Mouse (Mus musculus) 3134 (cell line): Measurements from ENCODE around the gene Lctl.

ENCODE experiments used
- DNase-seq: peaks from one replicate; pipeline ENCODE4 v3.0.0-alpha.2; 2011; ENCODE audit warnings: low spot score; ENCODE audit not compliant: insufficient read length; ENCODE audit errors: extremely low read depth

Gene Lctl

DNA sequence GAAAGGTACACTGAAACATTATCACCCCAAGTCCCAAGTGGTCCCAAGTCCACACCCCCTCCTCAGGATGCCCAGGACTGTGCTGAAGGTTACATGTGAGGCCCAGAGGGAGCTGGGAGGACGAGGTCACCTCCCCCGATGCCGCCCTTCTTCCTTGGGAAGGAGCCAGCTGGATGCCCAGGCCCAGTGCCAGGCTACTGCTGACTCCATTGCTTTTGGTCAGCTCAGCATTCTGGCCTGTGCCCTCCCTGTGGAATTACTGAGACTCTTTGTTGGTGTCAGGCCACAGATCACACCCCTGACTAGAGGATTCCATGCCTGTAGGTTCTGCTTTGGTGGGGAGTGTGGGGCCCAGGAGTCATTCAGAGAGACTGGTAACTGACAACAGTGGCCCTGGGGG, at the start of gene Lctl:
TSS of gene Lctl (plus strand) at position 272 of the 400 bp plus-strand sequence.
- peak; percentile 82 for DNase-seq

DNA sequence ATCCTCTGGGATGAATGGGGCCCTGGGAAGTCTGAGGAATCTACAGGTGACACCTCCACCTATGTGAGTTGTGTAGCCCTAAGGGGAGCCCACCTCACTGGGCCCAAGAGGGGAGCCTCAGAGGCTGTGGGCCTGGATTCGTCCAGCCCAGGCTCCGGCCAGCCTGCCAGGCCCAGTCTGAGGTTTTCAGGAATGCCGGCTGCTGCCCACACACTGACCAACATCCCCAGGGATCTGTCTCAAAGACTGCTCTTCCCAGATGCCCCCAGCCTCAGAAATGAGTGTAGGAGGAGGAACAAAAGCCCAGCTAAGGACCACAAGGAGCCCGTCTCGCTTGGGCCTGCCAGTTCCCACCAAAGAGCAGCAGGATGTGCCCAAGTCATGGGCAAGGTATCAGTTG, 49.2 kb upstream of the Lctl start:
- peak; percentile 73 for DNase-seq

DNA sequence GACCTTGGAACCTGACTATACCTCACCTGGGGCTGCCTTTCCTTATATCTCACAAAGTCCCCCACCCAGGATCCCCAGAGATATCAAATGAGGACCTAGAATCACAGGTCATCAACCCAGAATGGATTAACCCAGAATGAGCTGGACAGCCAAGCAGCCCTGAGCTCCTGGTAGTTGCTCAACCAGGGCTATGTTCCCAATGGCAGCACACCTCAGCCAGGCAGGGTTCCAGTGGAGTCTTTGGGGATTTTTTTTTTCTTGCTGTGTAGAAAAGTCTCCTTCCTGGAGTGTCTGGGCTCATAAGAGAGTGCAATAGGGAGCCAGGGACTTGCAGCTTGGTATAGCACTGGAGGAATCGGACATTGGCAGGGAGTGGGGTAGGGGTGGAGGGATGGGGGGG, 48.4 kb upstream of the Lctl start:
- no peak for DNase-seq

DNA sequence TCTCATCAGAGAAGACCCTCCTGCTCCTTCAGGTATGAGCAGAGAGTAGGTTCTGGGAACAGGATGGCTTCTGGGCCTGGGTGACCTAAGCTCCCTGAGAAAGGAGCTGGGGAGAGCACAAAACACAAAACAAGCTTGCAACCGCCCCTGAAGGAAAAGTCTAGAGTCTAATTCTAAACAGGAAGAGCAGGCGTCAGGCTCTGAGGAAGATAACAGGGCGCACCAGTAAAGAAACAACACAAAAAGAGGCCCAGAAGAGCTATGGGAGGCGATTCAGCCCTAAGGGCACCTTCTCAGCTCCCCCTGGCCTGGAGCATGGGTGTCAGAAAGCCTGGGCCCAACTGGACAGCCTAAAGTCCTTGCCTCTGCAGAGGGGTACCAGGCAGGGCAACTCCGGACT, 47.8 kb upstream of the Lctl start:
- no peak for DNase-seq

DNA sequence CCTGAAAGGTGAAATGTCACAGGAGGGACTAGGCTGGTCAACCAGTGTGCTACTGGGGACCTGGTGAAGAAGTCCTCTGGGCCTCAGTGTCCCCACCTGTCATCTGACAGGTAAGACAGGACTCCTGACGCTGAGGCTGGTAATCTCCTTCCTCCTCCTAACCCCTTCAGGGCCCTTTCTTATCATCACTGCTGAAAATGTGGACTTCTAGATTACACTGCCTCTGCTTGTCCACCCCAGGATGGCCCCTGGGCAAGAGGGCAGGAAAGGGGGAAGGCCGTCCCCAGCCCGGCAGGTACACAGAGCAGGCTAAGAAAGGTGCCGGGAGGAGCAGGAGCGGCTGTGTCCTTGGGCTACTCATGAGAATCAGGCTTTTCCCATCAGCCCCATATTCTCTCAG, 46.3 kb upstream of the Lctl start:
- DNase-seq: no peak

DNA sequence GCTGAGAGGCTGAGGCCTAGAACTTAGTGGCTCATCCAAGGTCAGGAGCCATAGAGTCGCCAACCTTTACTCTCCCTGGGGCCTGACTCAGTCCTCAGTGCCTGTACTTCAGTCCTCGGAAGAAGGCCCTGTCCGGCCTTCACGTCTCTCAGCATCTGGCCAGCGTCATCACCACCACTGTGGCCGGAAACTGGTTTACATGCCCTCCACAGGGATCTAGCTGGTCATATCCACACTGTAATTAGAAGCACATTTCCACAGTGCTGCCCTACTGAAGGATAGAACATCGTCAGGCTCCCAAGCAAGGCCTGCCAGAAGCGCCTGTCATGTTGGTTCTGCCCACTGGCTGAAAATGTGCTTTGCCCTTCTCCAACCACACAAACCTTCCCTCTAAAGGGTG, 42.1 kb upstream of the Lctl start:
- no peak for DNase-seq

DNA sequence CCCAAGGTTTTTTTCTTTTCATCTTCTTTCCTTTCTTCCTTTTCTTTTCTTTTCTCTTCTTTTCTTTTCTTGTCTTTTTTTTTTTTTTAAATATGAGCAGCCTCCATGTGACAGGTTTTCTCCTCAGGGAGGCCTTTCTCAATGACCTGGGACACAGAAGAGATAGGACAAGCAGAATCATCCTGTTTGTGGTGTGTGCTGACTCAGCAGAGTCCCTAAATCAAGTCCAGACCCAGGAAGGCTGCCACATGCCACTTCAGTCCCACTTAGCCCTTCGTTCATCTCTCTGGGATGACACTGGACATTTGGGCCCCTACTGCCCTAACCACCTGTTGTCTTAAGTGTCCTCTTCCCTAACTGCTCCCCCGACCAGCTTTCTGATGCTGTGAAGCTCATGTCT, 40.5 kb upstream of the Lctl start:
- no peak for DNase-seq

DNA sequence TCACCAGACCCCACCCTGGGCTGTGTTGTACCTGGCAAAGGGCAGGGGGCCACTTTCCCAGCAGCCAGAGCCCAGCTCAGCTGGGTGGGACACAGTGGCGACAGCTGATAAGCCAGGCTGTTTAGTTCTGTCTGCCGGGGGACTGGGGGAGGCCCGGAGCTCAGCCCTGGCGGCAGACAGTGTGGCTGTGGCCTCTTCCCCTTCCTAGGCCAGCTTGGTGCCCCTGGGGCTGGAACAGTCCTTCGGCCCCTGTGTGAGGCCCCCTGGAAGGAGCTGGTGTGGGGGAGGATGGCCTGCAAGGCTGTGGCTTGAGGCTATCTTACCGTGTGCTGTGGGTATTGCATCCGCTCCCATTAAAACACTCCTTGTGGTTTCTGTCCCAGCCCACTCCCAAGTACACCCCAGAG, 38.6 kb upstream of the Lctl start:
- no peak for DNase-seq

DNA sequence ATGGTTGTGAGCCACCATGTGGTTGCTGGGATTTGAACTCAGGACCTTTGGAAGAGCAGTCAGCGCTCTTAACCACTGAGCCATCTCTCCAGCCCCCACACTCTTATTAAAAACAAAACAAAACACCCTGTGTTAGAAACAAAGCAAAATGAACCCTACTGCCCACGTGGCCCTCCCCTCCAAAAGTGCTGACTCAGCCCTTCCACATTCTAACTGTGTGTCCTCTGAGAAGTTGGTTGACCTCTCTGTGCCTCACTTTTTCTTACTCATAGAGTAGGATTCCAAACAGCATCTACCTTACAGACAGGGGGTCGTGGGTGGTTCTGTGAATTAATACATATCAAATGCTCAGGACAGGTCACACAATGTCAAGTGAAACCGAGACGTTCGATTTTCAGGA, 37.0 kb upstream of the Lctl start:
- DNase-seq: no peak

DNA sequence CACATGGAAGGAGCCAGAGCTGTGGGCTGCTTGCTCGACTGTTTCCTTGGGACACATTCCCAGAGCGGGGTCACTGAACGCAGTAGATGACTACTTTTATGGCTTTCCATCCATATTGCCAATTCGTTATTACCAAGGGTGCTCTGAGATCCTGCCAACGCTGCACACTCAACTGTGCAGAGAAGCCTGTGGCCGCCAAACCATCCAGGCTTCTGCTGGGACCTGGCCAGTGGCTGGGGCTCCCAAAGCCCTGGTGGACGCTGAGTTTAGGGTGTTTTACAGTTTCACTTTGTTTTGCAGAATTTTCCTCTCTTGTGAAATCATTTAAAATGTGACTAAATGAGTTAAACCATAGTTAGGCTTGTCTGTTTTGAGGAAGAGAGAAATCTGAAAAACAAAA, 32.7 kb upstream of the Lctl start:
- DNase-seq: peak; percentile 19

DNA sequence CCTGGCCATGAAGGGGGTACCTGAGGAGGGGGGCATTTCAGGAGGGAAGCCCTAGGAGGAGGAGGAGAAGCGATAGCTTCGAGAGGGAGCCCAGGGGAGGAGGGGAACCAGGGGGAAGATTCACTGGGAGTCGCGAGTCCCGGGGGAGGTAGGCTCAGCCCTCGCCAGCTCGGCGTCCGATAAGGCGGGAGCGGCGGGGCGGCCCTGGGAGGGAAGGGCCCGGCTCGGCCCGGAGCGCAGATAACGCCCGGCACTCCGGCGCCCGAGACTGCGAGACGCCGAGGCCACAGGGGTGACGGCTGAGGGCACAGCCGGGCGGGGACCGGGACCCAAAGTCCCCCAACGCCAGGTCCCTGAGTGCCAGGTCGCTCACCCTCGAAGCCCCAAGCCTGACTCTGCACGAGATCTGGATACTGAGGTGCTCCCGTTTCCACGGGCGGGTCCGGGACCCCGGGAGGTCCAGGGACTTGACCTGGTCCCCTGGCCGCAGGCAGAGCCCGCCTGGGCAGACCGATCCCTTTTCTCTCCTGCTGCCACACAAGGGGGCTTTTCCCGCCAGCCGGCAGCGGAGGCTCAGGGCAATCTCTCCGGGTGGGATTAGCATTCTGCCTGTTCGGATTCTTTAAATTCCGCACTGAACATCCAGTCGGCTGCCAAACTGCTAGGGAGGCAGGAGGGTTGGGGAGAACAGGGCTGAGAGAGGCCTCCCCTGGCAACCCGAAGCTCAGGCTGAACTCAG, 32.1 kb upstream of the Lctl start:
- no peak for DNase-seq

DNA sequence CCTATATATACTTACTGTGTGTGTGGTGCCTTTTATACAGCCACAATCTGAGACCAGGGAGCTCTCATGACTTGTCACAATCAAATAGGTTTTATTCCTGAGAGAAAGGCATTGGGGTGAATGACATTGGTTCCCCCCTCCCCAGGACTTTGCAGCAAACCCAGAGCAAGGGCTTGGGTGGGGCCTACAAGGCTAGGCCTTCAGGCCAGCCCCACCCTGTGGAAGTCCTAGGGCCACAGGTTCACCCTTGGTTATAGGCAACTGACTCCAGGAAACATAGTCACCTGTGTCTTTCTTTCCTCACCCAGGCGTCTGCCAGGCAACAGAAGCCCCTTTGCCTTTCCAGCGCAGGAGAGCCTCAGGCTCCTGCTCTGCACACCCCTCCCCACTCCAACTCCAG, 31.0 kb upstream of the Lctl start:
- no peak for DNase-seq

DNA sequence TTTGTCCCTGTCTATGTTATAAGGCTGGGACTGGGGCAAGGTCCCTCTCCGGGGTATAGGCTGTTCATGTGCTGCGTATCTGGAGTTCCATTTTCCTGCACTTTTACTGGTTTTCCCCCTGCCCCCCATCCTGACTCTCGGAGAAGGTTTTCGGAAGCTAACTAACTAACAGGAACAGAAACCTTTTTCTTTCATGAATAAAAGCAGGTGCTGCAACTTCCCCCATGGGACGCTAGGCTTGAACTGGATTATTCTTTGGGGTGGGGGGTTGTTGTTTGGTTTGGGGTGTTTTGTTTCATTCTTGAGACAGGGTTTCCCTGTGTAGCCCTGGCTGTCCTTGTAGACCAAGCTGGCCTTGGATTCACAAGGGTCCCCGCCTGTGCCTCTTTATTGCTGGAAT, 30.4 kb upstream of the Lctl start:
- DNase-seq: no peak

DNA sequence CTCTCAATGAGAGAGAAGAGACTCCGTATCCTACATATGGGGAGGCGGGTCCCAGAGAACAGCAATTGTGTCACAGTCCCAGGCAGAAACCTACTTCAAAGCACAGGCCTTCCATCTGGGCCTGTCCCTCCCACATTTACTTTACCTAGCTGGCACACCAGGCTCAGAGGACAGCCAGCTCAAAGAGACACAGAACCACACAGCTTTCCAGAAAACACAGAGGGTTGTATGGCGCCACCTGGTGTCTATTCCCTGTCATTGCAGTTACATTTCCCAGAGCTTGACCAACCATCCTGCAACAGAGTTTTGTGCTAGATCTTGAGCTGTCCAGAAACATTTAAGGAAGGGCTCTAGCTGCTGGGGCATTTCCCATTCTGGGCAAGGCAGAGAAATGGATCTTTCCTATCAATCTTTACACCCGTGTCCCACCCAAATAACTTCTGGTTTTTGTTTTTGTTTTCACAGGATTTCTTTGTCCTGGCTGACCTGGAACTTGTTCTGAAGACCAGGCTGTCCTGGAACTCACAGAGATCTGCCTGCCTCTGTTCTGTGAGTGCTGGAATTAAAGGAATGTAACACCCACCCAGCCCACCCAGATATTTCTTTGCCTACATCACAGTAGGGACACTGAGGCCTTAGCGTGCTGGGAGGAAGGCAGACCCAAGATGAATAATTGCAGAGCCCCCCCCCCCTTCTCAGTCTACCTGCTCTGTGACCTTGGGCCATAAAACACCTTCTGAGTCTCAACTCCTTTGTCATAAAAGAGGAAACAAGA, 29.3 kb upstream of the Lctl start:
- DNase-seq: no peak

DNA sequence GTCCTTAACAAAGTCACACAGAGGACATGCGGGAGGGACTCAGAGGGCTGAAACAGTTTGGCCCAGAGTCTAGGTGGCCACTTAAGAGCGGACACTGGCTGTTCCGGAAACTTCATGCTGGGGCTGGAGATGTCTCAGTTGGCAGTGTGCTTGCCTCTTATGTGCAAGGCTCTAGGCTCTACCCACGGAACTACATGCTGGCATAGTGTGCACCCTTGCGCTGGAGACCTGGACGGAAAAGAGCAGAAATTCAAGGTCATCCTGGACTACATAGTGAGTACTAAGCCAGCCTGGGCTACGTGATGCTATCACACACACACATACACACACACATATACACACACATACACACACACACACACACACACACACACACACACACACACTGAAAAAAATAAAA, 28.6 kb upstream of the Lctl start:
- DNase-seq: no peak

DNA sequence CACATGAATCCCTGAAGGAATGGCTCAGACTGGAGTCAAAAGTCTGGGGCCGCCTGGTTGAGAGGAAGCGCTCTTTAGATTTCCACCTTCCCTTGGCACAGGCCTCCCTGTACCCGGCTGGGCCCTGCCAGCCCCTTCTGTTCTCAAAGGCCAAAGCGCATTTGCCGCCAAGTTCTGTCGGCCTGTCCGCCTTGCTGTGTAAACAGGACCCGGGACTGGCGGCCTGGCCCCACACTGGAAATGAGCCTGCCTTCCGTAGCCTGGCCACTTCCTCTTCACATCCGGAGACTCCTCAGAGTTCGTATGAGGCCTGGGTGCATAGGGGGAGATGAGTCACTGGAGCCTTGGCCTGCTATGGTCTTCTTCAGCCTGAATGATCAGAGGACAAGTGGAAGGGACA, 27.9 kb upstream of the Lctl start:
- peak; percentile 78 for DNase-seq

DNA sequence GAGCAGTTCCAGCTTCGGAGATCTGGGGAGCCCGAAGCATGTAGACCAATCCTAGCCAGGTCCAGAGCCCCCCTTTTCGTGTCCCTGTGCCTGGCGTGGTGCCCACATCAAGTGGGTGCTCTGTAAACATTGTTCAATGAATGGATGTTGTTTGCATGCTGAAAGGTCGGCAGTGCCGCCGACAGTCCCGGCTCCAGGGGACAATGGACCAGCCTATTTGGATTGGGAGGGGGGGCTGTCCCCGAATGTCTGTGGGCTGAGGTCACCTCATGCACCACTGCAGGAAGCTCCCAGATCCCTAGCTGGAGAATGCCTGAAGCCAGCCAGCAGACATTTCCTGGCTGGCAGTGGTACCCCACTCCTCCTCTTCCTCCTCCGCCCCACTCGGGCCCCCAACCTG, 22.9 kb upstream of the Lctl start:
- DNase-seq: no peak

DNA sequence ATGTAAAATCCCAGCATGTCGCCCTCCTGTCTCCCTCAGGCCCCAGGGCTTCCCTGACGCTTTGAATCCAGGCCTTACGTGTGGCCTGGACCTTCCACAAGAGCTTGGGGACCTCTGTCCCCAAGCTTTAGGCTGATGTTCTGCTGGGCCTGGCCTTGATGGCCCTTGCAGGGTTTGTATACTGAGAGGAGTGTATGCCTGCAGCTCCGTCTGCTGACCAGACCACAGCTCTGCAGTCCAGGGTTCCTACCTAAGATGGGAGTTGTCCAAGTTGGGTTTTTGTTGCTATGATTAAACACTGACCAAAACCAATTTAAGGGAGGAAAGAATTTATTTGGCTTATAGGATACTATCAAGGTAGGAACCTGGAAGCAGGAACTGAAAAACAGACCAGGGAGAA, 18.7 kb upstream of the Lctl start:
- DNase-seq: peak; percentile 45

DNA sequence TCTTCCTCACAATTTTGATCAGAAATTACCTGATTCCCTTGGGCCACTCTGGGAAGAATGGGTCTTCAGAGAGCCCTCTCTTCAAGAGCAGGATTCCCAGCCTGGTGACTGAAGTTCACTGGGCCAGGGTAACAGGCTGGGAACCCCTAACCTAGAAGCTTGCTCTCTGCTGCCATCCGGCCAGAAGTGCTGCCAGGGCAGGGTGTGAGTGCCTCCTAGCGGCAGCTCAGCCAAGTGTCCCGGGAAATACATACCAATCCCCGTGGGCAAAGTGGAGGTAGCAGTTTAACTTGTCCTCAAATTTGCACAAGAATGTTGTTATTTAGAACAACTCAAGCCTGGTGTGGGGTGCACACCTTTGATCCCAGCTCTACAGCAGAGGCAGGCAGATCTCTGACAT, 16.5 kb upstream of the Lctl start:
- peak; percentile 54 for DNase-seq

DNA sequence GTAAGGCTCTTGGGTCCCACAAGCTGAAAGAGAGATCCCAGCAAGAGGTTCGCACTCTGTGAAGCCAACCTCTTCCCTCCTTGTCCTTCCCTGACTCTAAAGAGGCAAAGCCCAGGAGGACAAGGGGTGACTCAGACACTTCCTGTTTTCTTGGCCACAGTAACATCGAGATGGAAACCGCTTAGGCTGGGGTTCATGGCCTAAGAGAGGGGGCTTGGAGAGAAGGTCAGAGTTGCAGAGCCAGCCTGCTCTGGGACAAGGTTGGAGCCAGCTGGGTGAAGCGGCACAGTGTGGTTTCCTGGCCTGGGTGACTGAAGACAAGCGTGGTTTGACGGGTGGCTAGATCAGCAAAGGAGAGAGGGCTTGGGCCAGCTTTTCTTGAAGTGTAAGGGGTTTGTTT, 11.6 kb upstream of the Lctl start:
- peak; percentile 64 for DNase-seq

DNA sequence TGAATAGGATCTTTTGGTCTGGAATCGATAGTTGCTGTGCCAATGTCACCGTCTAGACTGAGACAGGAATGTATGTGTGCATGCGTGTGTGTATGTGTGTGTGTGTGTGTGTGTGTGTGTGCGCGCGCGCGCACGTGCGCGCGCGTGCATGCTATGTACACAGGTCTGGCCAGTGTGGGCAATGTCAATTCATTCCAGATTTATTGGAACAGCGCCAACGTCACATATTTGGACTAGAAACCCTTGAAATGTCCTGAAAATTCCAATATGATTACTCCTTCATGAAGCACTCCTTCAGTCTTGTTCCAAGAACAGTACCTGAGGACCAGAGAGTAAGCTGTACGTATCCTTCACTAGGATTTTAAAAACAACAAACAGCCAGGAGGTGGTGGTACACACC, 6.4 kb upstream of the Lctl start:
- no peak for DNase-seq

DNA sequence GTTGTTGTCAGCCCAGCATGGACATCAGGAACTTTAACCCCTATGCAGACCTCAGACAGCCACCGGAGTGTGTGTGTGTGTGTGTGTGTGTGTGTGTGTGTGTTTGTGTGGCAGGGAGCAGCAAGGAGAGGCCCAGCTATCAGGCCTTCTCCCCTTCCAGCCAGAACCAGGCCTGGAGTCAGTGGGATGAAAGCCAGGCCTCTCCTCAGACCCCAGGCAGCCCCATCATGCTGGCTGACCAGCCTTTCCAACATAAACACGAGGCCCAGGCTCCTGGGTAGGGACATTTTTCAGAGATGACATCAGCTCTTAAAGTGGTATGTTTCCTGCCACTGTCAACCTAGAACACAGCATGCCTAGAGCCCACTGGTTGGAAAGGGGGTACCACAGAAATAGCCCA, 2.3 kb upstream of the Lctl start:
- DNase-seq: peak; percentile 79
